Mouse (Mus musculus) liver, embryonic 11.5 days (tissue): ENCODE data around the gene Ctdspl. TPM values are rescaled to one million over a fixed set of nuclear protein-coding genes. Genes with fewer than 3 reads are reported as not detected.

ENCODE experiments used
- ATAC-seq: fragments of 200-750 bp; cut with Nextera tagmentation; replicated peaks from 2 replicates; pipeline ENCODE4 v1.8.0; 2017; ENCODE audit warnings: moderate number of reproducible peaks, mild to moderate bottlenecking, moderate TSS enrichment, moderate library complexity; ENCODE audit not compliant: low FRiP score
- DNase-seq: peaks from one replicate; pipeline ENCODE4 v3.0.0-alpha.2; 2017; ENCODE audit warnings: low spot score
- H3K27ac ChIP-seq: fragments of 300-500 bp; sonication (generic); 2 replicates; pipeline ENCODE4 v1.5.1; 2014; ENCODE audit warnings: mild to moderate bottlenecking, low read depth, low read length, control low read depth
- H3K27me3 ChIP-seq: fragments of 300-500 bp; sonication (generic); replicated peaks from 2 replicates; pipeline ENCODE4 v1.6.1; 2014; ENCODE audit warnings: low read length, mixed read lengths; ENCODE audit not compliant: control insufficient read depth, insufficient read depth
- H3K36me3 ChIP-seq: fragments of 300-500 bp; sonication (generic); 2 replicates; pipeline ENCODE4 v1.6.1; 2014; ENCODE audit warnings: mild to moderate bottlenecking, low read length, moderate library complexity, mixed read lengths; ENCODE audit not compliant: control insufficient read depth, insufficient read depth
- H3K4me1 ChIP-seq: fragments of 300-500 bp; sonication (generic); replicated peaks from 2 replicates; pipeline ENCODE4 v1.6.1; 2014; ENCODE audit warnings: low read length, mixed read lengths; ENCODE audit not compliant: control insufficient read depth, insufficient read depth
- H3K4me2 ChIP-seq: fragments of 300-500 bp; sonication (generic); 2 replicates; pipeline ENCODE4 v1.6.1; 2014; ENCODE audit warnings: mild to moderate bottlenecking, control low read depth, moderate library complexity
- H3K4me3 ChIP-seq: fragments of 300-500 bp; sonication (generic); 2 replicates; pipeline ENCODE4 v1.5.1; 2014; ENCODE audit warnings: low read depth, low read length, control low read depth
- H3K9ac ChIP-seq: fragments of 300-500 bp; sonication (generic); 2 replicates; pipeline ENCODE4 v1.6.1; 2014; ENCODE audit warnings: low read depth, low read length, control low read depth
- H3K9me3 ChIP-seq: fragments of 300-500 bp; sonication (generic); 2 replicates; pipeline ENCODE4 v1.6.1; 2016; ENCODE audit warnings: low read length, inconsistent platforms, mixed read lengths; ENCODE audit not compliant: control insufficient read depth
- WGBS: fragments of 180-500 bp; shearing (Covaris S2); extraction: QIAGEN DNeasy Blood & Tissue Kit; methylation state at CpG from one replicate; pipeline ENCODE4 v1.1.7; 2014; 5-methylcytosine and 5-hydroxymethylcytosine counted together
- microRNA-seq: library from miRNA; unstranded; fragments of <30 nt; microRNA quantifications from one replicate; pipeline ENCODE4, GENCODE M21; 2017; ENCODE audit warnings: borderline number of aligned reads
- polyA plus RNA-seq: library from polyadenylated mRNA; unstranded; fragments of >200 nt; fragmentation: Nextera tagmentation; extraction: Ambion mirVana; gene quantifications from 2 replicates; pipeline ENCODE4 v1.2.1, GENCODE M21; 2014

Gene Ctdspl
- polyA plus RNA-seq, 1 experiment from 2014 or later = 8.2 TPM

DNA sequence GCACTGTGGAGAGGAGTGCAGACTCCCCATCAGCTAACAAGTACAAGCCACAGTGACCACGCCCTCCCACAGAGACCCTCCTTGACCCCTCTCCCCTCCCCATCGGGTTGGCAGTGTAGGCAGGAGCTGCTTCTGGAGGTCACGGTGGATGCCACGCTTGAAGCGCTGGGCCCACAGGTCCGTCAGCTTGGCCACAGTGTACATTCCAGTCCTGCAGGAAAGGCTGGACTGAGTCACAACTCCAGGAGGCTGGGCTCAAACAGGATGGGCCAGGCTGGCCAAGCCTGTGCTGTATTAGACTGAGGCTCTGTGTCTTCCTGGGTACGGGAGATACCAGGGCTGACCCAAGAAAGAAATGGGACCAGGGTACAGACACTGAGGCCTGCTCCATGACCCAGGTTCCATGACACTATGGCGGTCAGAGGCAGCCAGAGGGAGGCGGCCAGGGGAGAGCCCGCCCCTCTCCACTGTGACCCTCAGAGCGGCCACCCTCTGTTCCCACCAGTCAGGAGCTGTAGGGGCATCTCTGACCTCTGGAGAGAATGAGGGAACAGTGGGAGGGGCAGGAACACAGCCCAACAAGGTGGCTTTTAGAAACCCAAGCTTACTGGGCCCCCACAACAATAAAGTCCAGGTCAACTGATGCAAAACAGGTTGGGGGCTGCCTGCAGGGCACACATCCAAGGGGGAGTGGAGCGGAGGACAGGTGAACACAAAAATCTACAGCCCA, 165.5 kb downstream of the Ctdspl start:
- no peaks in the 10 kb centered on the region for H3K9me3 ChIP-seq
- no peak overlapping the region for H3K9ac ChIP-seq
- H3K36me3 ChIP-seq = no peaks in the 10 kb centered on the region
- H3K27me3 ChIP-seq = peaks cover 52% of the 10 kb centered on the region
- H3K4me1 ChIP-seq = peaks cover 5% of the 10 kb centered on the region
- WGBS = 64% methylated on average over 12 of the region's 12 CpGs
- H3K27ac ChIP-seq = no peak overlapping the region
- DNase-seq (no peak), ATAC-seq (no peak)
- H3K4me3 ChIP-seq = no peak overlapping the region
- H3K4me2 ChIP-seq = no peak overlapping the region

DNA sequence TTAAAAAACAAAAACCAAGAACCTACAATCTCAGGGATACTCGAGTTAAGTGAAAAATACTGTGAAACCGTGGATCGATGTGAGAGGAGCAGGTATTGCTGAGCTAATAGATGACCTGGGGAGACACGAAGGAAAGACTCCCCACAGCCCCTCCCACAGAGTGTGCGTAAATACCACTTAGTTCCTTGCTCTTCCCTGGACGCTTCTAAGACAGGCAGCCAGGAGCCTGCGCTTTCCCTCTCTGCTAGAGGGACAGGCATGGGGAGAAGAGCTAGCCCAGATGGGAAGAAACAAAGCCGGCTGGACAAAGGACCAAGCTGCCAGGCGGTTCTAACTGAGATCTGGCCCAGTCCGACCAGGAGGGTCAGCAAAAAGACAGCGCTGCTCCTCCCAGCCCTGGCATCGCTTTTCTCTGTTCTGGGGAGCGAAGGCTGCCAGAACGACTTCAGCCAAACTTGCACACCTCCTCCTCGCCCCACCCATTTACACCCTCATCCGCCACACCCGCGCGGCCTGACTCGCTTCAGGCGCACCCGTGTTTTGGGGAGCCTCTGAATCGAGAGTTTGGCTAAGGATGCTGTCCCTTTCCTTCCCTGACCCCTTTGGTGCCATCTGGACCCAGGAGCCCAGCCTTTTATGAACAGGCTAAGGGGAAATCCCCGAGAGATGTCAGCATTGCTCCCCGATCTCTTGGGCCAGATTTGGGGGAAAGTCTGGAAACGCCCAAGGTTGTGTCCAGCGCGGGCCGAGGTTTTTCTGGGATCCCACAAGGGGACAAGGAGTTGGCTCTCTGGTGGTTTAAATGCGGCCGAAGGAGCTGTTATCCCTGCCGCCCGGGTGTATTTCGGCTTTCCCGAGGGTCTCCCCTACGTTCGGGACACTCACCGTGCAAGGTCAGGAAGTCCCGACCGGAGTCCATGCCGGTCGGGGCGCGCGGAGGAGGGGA, 166.5 kb downstream of the Ctdspl start:
- 4% methylated on average over 45 of the region's 45 CpGs for WGBS
- peak overlapping the region; percentile 39 for H3K4me3 ChIP-seq
- DNase-seq (no peak), ATAC-seq (no peak)
- no peak overlapping the region; the same call in 1 of the 2 replicates for H3K9ac ChIP-seq
- H3K4me2 ChIP-seq = peak overlapping the region; percentile 60
- H3K36me3 ChIP-seq = no peaks in the 10 kb centered on the region
- H3K4me1 ChIP-seq = peaks cover 3% of the 10 kb centered on the region
- H3K27ac ChIP-seq = no peak overlapping the region
- peaks cover 52% of the 10 kb centered on the region for H3K27me3 ChIP-seq
- H3K9me3 ChIP-seq = no peaks in the 10 kb centered on the region

Small RNA genes within 50 kb of the gene (microRNA-seq; reads per million reads assigned to microRNA genes)
- 20.8 reads per million, percentile 32 among the genes with 10 or more reads in this experiment for gene Mir26a-1

Other genes with a start within 250 kb of the Ctdspl start
- 20.0 and 22.7 TPM in 2 replicates for gene Vill, start 126.3 kb downstream of the Ctdspl start, polyA plus RNA-seq
- 4.9 and 5.5 TPM in 2 replicates for gene Plcd1, start 167.0 kb downstream of the Ctdspl start, polyA plus RNA-seq
- gene Dlec1, start 176.0 kb downstream of the Ctdspl start, polyA plus RNA-seq = 0.14 and 0.34 TPM in 2 replicates
- 0.34 and 0.63 TPM in 2 replicates for gene Acaa1b, start 230.6 kb downstream of the Ctdspl start, polyA plus RNA-seq
- gene Gm47289, start 232.7 kb downstream of the Ctdspl start, polyA plus RNA-seq = not detected in 2 replicates